Mouse (Mus musculus) lung, embryonic 14.5 days (tissue): ENCODE measurements at regions not wholly inside any gene's neighbourhood (a gene's known extent, or its start where the extent isn't known, plus 50 kb on each side); places are given as distances from the start of the nearest gene placed in this dataset. TPM values are rescaled to one million over a fixed set of nuclear protein-coding genes. Genes with fewer than 3 reads are reported as not detected.

Experiments
- ATAC-seq: fragments of 200-750 bp; cut with Nextera tagmentation; 2 replicates; pipeline ENCODE4 v1.8.0; 2017; ENCODE audit warnings: mild to moderate bottlenecking, moderate TSS enrichment, moderate library complexity; ENCODE audit not compliant: insufficient read depth
- DNase-seq: peaks from one replicate; pipeline ENCODE4 v3.0.0-alpha.2; 2015
- H3K27ac ChIP-seq: fragments of 300-500 bp; sonication (generic); 2 replicates; pipeline ENCODE4 v1.5.1; 2014; ENCODE audit warnings: low read depth, mild to moderate bottlenecking, moderate library complexity
- H3K27me3 ChIP-seq: fragments of 300-500 bp; sonication (generic); 2 replicates; pipeline ENCODE4 v1.6.1; 2014; ENCODE audit warnings: low read length, control low read depth; ENCODE audit not compliant: insufficient read depth
- H3K36me3 ChIP-seq: fragments of 300-500 bp; sonication (generic); 2 replicates; pipeline ENCODE4 v1.6.1; 2014; ENCODE audit warnings: control low read depth; ENCODE audit not compliant: insufficient read depth
- H3K4me1 ChIP-seq: fragments of 300-500 bp; sonication (generic); 2 replicates; pipeline ENCODE4 v1.6.1; 2014; ENCODE audit warnings: antibody characterized with exemption, control low read depth; ENCODE audit not compliant: insufficient read depth
- H3K4me2 ChIP-seq: fragments of 300-500 bp; sonication (generic); 2 replicates; pipeline ENCODE4 v1.6.1; 2014; ENCODE audit warnings: mild to moderate bottlenecking
- H3K4me3 ChIP-seq: fragments of 300-500 bp; sonication (generic); 2 replicates; pipeline ENCODE4 v1.5.1; 2014; ENCODE audit warnings: low read depth, low read length
- H3K9ac ChIP-seq: fragments of 300-500 bp; sonication (generic); 2 replicates; pipeline ENCODE4 v1.6.1; 2014
- H3K9me3 ChIP-seq: fragments of 300-500 bp; sonication (generic); 2 replicates; pipeline ENCODE4 v1.6.1; 2016; ENCODE audit warnings: low read depth, low read length, control low read depth
- CTCF ChIP-seq: IDR thresholded peaks from 2 replicates; pipeline ENCODE4 v1.5.1; 2016; ENCODE audit warnings: antibody characterized with exemption, low read depth
- WGBS: fragments of 180-500 bp; shearing (Covaris S2); extraction: QIAGEN DNeasy Blood & Tissue Kit; methylation state at CpG from one replicate; pipeline ENCODE4 v1.1.7; 2014; 5-methylcytosine and 5-hydroxymethylcytosine counted together
- microRNA-seq: library from miRNA; unstranded; fragments of <30 nt; microRNA quantifications from one replicate; pipeline ENCODE4, GENCODE M21; 2016; ENCODE audit warnings: borderline number of aligned reads

GRCm38 (mm10) chr13:28416231-28416630 lies 158.9 kb downstream of the Gm11361 start:
- Histone ChIP-seq H3K27ac (peak overlapping the region; percentile 96), H3K27me3 (no peaks in the 10 kb centered on the region), H3K4me2 (peak overlapping the region; percentile 60; the same call in 1 of the 2 replicates), H3K9ac (no peak overlapping the region), H3K4me3 (no peak overlapping the region), H3K9me3 (no peaks in the 10 kb centered on the region), H3K36me3 (no peaks in the 10 kb centered on the region), H3K4me1 (peaks cover 35% of the 10 kb centered on the region)
- 15% methylated on average over 6 of the region's 6 CpGs for WGBS
- no peak for ATAC-seq
- peak; percentile 71 for DNase-seq
- TF ChIP-seq CTCF = no peak

GRCm38 (mm10) chr13:28415769-28416168 lies 158.4 kb downstream of the Gm11361 start:
- no peaks in the 10 kb centered on the region for H3K9me3 ChIP-seq
- H3K4me2 ChIP-seq = no peak overlapping the region
- DNase-seq = no peak
- H3K36me3 ChIP-seq = no peaks in the 10 kb centered on the region
- WGBS = 73% methylated on average over 1 of the region's 1 CpGs
- no peak overlapping the region for H3K4me3 ChIP-seq
- no peak for TF ChIP-seq CTCF
- H3K4me1 ChIP-seq = peaks cover 32% of the 10 kb centered on the region
- ATAC-seq = no peak
- no peaks in the 10 kb centered on the region for H3K27me3 ChIP-seq
- peak overlapping the region; percentile 96 for H3K27ac ChIP-seq
- H3K9ac ChIP-seq = no peak overlapping the region

- no peak for TF ChIP-seq CTCF
- Histone ChIP-seq H3K4me2 (no peak overlapping the region), H3K27me3 (no peaks in the 10 kb centered on the region), H3K4me3 (no peak overlapping the region), H3K36me3 (no peaks in the 10 kb centered on the region), H3K27ac (no peak overlapping the region), H3K4me1 (no peaks in the 10 kb centered on the region), H3K9ac (no peak overlapping the region), H3K9me3 (no peaks in the 10 kb centered on the region)
- 57% methylated on average over 2 of the region's 2 CpGs for WGBS
- no peak for DNase-seq
- ATAC-seq = no peak
These were observed 153.0 kb downstream of the Gm11361 start for GRCm38 (mm10) chr13:28410324-28410723.

- H3K27me3 ChIP-seq = no peaks in the 10 kb centered on the region
- 71% methylated on average over 1 of the region's 1 CpGs for WGBS
These were observed 152.2 kb downstream of the Gm11361 start for GRCm38 (mm10) chr13:28409609-28409902.

GRCm38 (mm10) chr13:28408868-28409608 lies 151.7 kb downstream of the Gm11361 start:
- Histone ChIP-seq H3K27me3 (no peaks in the 10 kb centered on the region), H3K36me3 (no peaks in the 10 kb centered on the region), H3K9ac (no peak overlapping the region), H3K4me2 (no peak overlapping the region), H3K4me3 (no peak overlapping the region), H3K27ac (no peak overlapping the region), H3K9me3 (no peaks in the 10 kb centered on the region), H3K4me1 (no peaks in the 10 kb centered on the region)
- no peak for DNase-seq
- TF ChIP-seq CTCF = no peak
- ATAC-seq = no peak
- WGBS = 49% methylated on average over 7 of the region's 7 CpGs

More at GRCm38 (mm10) chr13:28409609-28409902, 152.2 kb downstream of the Gm11361 start:
- H3K27ac ChIP-seq = no peak overlapping the region
- H3K4me2 ChIP-seq = no peak overlapping the region
- H3K4me3 ChIP-seq = no peak overlapping the region
- H3K9ac ChIP-seq = no peak overlapping the region
- no peaks in the 10 kb centered on the region for H3K4me1 ChIP-seq
- DNase-seq (no peak), ATAC-seq (no peak)
- no peak for TF ChIP-seq CTCF
- H3K9me3 ChIP-seq = no peaks in the 10 kb centered on the region
- no peaks in the 10 kb centered on the region for H3K36me3 ChIP-seq

GRCm38 (mm10) chr13:28400459-28400858 lies 143.1 kb downstream of the Gm11361 start:
- Histone ChIP-seq H3K4me3 (no peak overlapping the region), H3K27ac (peak overlapping the region; percentile 38; the same call in 1 of the 2 replicates), H3K9ac (no peak overlapping the region), H3K36me3 (no peaks in the 10 kb centered on the region), H3K9me3 (no peaks in the 10 kb centered on the region), H3K4me1 (peaks cover 7% of the 10 kb centered on the region; the same call in 1 of the 2 replicates), H3K4me2 (peak overlapping the region; percentile 21; the same call in 1 of the 2 replicates), H3K27me3 (no peaks in the 10 kb centered on the region)
- no peak for TF ChIP-seq CTCF
- WGBS = 14% methylated on average over 7 of the region's 7 CpGs
- DNase-seq (peak; percentile 54), ATAC-seq (peak; percentile 76)

Small RNA genes lying in the stretch of these regions (microRNA-seq; reads per million reads assigned to microRNA genes)
- gene Mir6368 = not detected
